Mouse (Mus musculus) hindbrain, embryonic 11.5 days (tissue): Measurements from ENCODE around the gene Dock10. TPM values are rescaled to one million over a fixed set of nuclear protein-coding genes. Genes with fewer than 3 reads are reported as not detected.

ENCODE experiments used
- ATAC-seq: fragments of 200-750 bp; cut with Nextera tagmentation; 2 replicates; pipeline ENCODE4 v1.8.0; 2017; ENCODE audit warnings: mild to moderate bottlenecking, moderate TSS enrichment, moderate library complexity; ENCODE audit not compliant: low FRiP score
- DNase-seq: peaks from one replicate; pipeline ENCODE4 v3.0.0-alpha.2; 2015; ENCODE audit warnings: low spot score
- H3K27ac ChIP-seq: fragments of 300-500 bp; sonication (generic); 2 replicates; pipeline ENCODE4 v1.5.1; 2014; ENCODE audit warnings: mild to moderate bottlenecking, low read depth, low read length
- H3K27me3 ChIP-seq: fragments of 300-500 bp; sonication (generic); 2 replicates; pipeline ENCODE4 v1.6.1; 2014; ENCODE audit warnings: mild to moderate bottlenecking, low read length, moderate library complexity, mixed read lengths; ENCODE audit not compliant: control insufficient read depth, insufficient read depth
- H3K36me3 ChIP-seq: fragments of 300-500 bp; sonication (generic); 2 replicates; pipeline ENCODE4 v1.6.1; 2014; ENCODE audit warnings: mild to moderate bottlenecking, low read length, moderate library complexity, mixed read lengths; ENCODE audit not compliant: control insufficient read depth, insufficient read depth
- H3K4me1 ChIP-seq: fragments of 300-500 bp; sonication (generic); replicated peaks from 2 replicates; pipeline ENCODE4 v1.6.1; 2014; ENCODE audit warnings: low read length, mixed read lengths; ENCODE audit not compliant: control insufficient read depth, insufficient read depth
- H3K4me2 ChIP-seq: fragments of 300-500 bp; sonication (generic); replicated peaks from 2 replicates; pipeline ENCODE4 v1.6.1; 2014; ENCODE audit warnings: mild to moderate bottlenecking, low read depth, low read length
- H3K4me3 ChIP-seq: fragments of 300-500 bp; sonication (generic); 2 replicates; pipeline ENCODE4 v1.5.1; 2014; ENCODE audit warnings: low read depth, low read length
- H3K9ac ChIP-seq: fragments of 300-500 bp; sonication (generic); 2 replicates; pipeline ENCODE4 v1.6.1; 2014; ENCODE audit warnings: low read depth, low read length
- H3K9me3 ChIP-seq: fragments of 300-500 bp; sonication (generic); 2 replicates; pipeline ENCODE4 v1.6.1; 2016; ENCODE audit warnings: low read length; ENCODE audit not compliant: control insufficient read depth
- WGBS: fragments of 180-500 bp; shearing (Covaris S2); extraction: QIAGEN DNeasy Blood & Tissue Kit; methylation state at CpG from one replicate; pipeline ENCODE4 v1.1.7; 2014; 5-methylcytosine and 5-hydroxymethylcytosine counted together
- polyA plus RNA-seq: library from polyadenylated mRNA; unstranded; fragments of >200 nt; fragmentation: Nextera tagmentation; extraction: Ambion mirVana; gene quantifications from 2 replicates; pipeline ENCODE4 v1.2.1, GENCODE M21; 2014

Gene Dock10
- polyA plus RNA-seq, 1 experiment from 2014 or later = 4.3 TPM

GRCm38 (mm10) chr1:80582186-80582585 lies 176.1 kb downstream of the Dock10 start:
- no peak overlapping the region for H3K9ac ChIP-seq
- DNase-seq (no peak), ATAC-seq (no peak)
- no peaks in the 10 kb centered on the region for H3K4me1 ChIP-seq
- no peak overlapping the region for H3K4me2 ChIP-seq
- no peaks in the 10 kb centered on the region for H3K27me3 ChIP-seq
- WGBS = 95% methylated on average over 3 of the region's 3 CpGs
- no peaks in the 10 kb centered on the region for H3K36me3 ChIP-seq
- no peak overlapping the region for H3K27ac ChIP-seq
- no peaks in the 10 kb centered on the region for H3K9me3 ChIP-seq
- H3K4me3 ChIP-seq = no peak overlapping the region

GRCm38 (mm10) chr1:80576898-80577297 lies 181.4 kb downstream of the Dock10 start:
- H3K27me3 ChIP-seq = no peaks in the 10 kb centered on the region
- no peak overlapping the region for H3K9ac ChIP-seq
- 74% methylated on average over 2 of the region's 2 CpGs for WGBS
- H3K4me3 ChIP-seq = no peak overlapping the region
- H3K36me3 ChIP-seq = no peaks in the 10 kb centered on the region
- H3K9me3 ChIP-seq = no peaks in the 10 kb centered on the region
- no peaks in the 10 kb centered on the region for H3K4me1 ChIP-seq
- no peak overlapping the region for H3K4me2 ChIP-seq
- H3K27ac ChIP-seq = no peak overlapping the region
- ATAC-seq = no peak
- DNase-seq = peak; percentile 26

- Histone ChIP-seq H3K9ac (no peak overlapping the region), H3K36me3 (no peaks in the 10 kb centered on the region), H3K4me2 (no peak overlapping the region), H3K4me3 (no peak overlapping the region), H3K4me1 (no peaks in the 10 kb centered on the region), H3K27me3 (no peaks in the 10 kb centered on the region), H3K27ac (no peak overlapping the region), H3K9me3 (no peaks in the 10 kb centered on the region)
- WGBS = 93% methylated on average over 1 of the region's 1 CpGs
- ATAC-seq (no peak), DNase-seq (no peak)
Measured at GRCm38 (mm10) chr1:80556446-80556845, 201.9 kb downstream of the Dock10 start.

GRCm38 (mm10) chr1:80541522-80541921 lies 216.8 kb downstream of the Dock10 start:
- Histone ChIP-seq H3K9me3 (no peaks in the 10 kb centered on the region), H3K4me3 (no peak overlapping the region), H3K27me3 (no peaks in the 10 kb centered on the region), H3K36me3 (no peaks in the 10 kb centered on the region), H3K4me1 (no peaks in the 10 kb centered on the region), H3K27ac (no peak overlapping the region), H3K9ac (no peak overlapping the region), H3K4me2 (no peak overlapping the region)
- 85% methylated on average over 3 of the region's 3 CpGs for WGBS
- DNase-seq (no peak), ATAC-seq (no peak)

- DNase-seq (no peak), ATAC-seq (no peak)
- WGBS = 69% methylated on average over 5 of the region's 5 CpGs
- H3K4me2 ChIP-seq = no peak overlapping the region
- H3K27ac ChIP-seq = no peak overlapping the region
- H3K4me3 ChIP-seq = no peak overlapping the region
- H3K36me3 ChIP-seq = no peaks in the 10 kb centered on the region
- H3K27me3 ChIP-seq = no peaks in the 10 kb centered on the region
- H3K9me3 ChIP-seq = no peaks in the 10 kb centered on the region
- no peak overlapping the region for H3K9ac ChIP-seq
- H3K4me1 ChIP-seq = no peaks in the 10 kb centered on the region
Measured at GRCm38 (mm10) chr1:80522197-80522596, 236.1 kb downstream of the Dock10 start.

- DNase-seq = no peak
- 32% methylated on average over 2 of the region's 2 CpGs for WGBS
- ATAC-seq = no peak
- no peaks in the 10 kb centered on the region for H3K36me3 ChIP-seq
- no peaks in the 10 kb centered on the region for H3K9me3 ChIP-seq
- no peak overlapping the region for H3K4me2 ChIP-seq
- H3K27me3 ChIP-seq = no peaks in the 10 kb centered on the region
- no peak overlapping the region for H3K9ac ChIP-seq
- no peaks in the 10 kb centered on the region for H3K4me1 ChIP-seq
- no peak overlapping the region for H3K4me3 ChIP-seq
- H3K27ac ChIP-seq = no peak overlapping the region
Measured at GRCm38 (mm10) chr1:80520456-80520855, 237.9 kb downstream of the Dock10 start.

- ATAC-seq = no peak
- no peak for DNase-seq
- whole genome bisulfite sequencing = 10% methylated on average over 1 of the region's 1 CpGs
- H3K36me3 ChIP-seq = no peaks in the 10 kb centered on the region
- no peak overlapping the region for H3K4me3 ChIP-seq
- H3K27ac ChIP-seq = no peak overlapping the region
- H3K27me3 ChIP-seq = no peaks in the 10 kb centered on the region
- H3K4me2 ChIP-seq = no peak overlapping the region
- no peaks in the 10 kb centered on the region for H3K4me1 ChIP-seq
- H3K9ac ChIP-seq = no peak overlapping the region
- H3K9me3 ChIP-seq = no peaks in the 10 kb centered on the region
Measured at GRCm38 (mm10) chr1:80519893-80520292, 238.4 kb downstream of the Dock10 start.

GRCm38 (mm10) chr1:80515836-80516235 lies 242.5 kb downstream of the Dock10 start:
- H3K27me3 ChIP-seq = no peaks in the 10 kb centered on the region
- 48% methylated on average over 6 of the region's 6 CpGs for WGBS
- peak; percentile 17 for DNase-seq

GRCm38 (mm10) chr1:80512210-80512948 lies 245.9 kb downstream of the Dock10 start:
- DNase-seq = peak; percentile 26
- H3K9me3 ChIP-seq = no peaks in the 10 kb centered on the region
- no peak for ATAC-seq
- WGBS = 64% methylated on average over 8 of the region's 8 CpGs
- H3K9ac ChIP-seq = no peak overlapping the region
- no peak overlapping the region for H3K4me2 ChIP-seq
- no peak overlapping the region for H3K27ac ChIP-seq
- H3K4me1 ChIP-seq = no peaks in the 10 kb centered on the region
- H3K36me3 ChIP-seq = no peaks in the 10 kb centered on the region
- H3K27me3 ChIP-seq = no peaks in the 10 kb centered on the region
- H3K4me3 ChIP-seq = no peak overlapping the region

More at GRCm38 (mm10) chr1:80515836-80516235, 242.5 kb downstream of the Dock10 start:
- H3K4me1 ChIP-seq = no peaks in the 10 kb centered on the region
- H3K4me2 ChIP-seq = no peak overlapping the region
- no peak overlapping the region for H3K4me3 ChIP-seq
- H3K36me3 ChIP-seq = no peaks in the 10 kb centered on the region
- H3K9me3 ChIP-seq = no peaks in the 10 kb centered on the region
- ATAC-seq = no peak
- no peak overlapping the region for H3K27ac ChIP-seq
- no peak overlapping the region for H3K9ac ChIP-seq
